Mouse (Mus musculus): ENCODE measurements at regions not wholly inside any gene's neighbourhood (a gene's known extent, or its start where the extent isn't known, plus 50 kb on each side); places are given as distances from the start of the nearest gene placed in this dataset.
"Not testable (repeated sequence)": the region's sequence is repeated elsewhere in the genome, so short reads cannot be mapped to it uniquely, and the experiment has no call there.

- DNase-seq (ENCODE audit: low spot score): no peak
- TF ChIP-seq CTCF (IDR thresholded peaks at IDR 0.05): no peak
- H3K36me3 ChIP-seq (ENCODE audit: insufficient read depth, low read length): no peaks in the 10 kb centered on the region
- no peaks in the 10 kb centered on the region for H3K9me3 ChIP-seq (ENCODE audit: low read length)
- H3K27me3 ChIP-seq (ENCODE audit: insufficient read depth, low read length): no peaks in the 10 kb centered on the region
- H3K4me1 ChIP-seq (ENCODE audit: insufficient read depth, low read length): no peaks in the 10 kb centered on the region
- 81% methylated on average over 3 of the region's 3 CpGs for WGBS
- no peak overlapping the region for H3K4me3 ChIP-seq (ENCODE audit: low read depth, low read length)
- no peak for ATAC-seq (ENCODE audit: low FRiP score)
- H3K27ac ChIP-seq (ENCODE audit: low read depth, low read length): no peak overlapping the region
- no peak overlapping the region for H3K4me2 ChIP-seq (ENCODE audit: low read depth, low read length, poor library complexity, severe bottlenecking)
- H3K9ac ChIP-seq (replicated peaks; ENCODE audit: low read length, poor library complexity, severe bottlenecking): no peak overlapping the region
Observed at GRCm38 (mm10) chr19:27601551-27601950, 171.9 kb upstream of the Pum3 start.

DNA sequence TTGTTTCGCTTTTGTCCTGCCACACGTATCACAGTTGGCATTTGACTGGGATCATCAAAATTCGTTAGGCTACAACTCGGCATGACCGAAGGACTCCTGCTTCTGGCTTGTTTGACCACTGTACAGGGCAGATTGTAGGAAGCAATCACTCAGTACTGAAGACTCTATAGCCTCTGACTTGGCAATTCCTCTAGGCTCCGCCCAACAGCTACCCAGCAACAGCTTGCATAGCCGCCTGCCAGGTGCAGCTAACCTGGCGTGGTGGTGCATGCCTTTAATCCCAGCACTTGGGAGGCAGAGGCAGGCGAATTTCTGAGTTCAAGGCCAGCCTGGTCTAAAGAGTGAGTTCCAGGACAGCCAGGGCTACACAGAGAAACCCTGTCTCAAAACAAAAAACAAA, 170.8 kb upstream of the Pum3 start:
- ATAC-seq (ENCODE audit: low FRiP score): not testable (repeated sequence)
- 85% methylated on average over 9 of the region's 9 CpGs for WGBS

DNA sequence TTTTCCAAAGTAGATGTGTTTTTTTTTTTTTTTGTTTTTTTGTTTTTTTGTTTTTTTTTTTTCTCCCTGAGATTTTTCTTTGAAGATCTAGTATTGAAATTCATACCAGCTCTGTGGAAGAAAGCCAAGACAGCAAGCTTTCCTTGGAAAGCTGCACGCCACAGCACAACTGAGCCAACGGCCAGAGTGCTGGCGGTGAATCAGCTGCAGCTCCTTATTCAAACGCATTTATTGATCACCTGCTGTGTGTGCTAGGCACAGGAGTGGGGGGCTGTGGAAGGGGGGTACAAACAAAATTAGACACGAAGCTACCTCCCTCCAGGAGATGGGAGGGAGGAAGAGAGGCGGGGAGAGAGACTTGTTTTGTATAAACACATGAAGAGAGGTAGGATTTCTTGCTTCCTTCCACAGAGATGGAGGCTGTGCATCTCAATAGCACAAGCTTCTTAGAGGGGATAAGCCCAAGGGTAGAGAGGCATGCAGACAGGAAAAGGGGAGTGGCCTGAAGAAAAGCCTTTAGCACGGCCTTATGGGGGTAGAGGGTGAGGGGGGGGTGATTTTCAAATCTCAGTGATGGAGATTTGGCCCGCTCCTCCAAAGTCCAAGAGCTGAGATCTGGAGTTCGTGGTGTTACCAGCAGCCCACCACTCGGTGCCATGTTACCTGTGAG, 170.1 kb upstream of the Pum3 start:
- Histone ChIP-seq H3K9ac (replicated peaks; ENCODE audit: low read length, poor library complexity, severe bottlenecking) (no peak overlapping the region), H3K9me3 (ENCODE audit: low read length) (no peaks in the 10 kb centered on the region), H3K27me3 (ENCODE audit: insufficient read depth, low read length) (no peaks in the 10 kb centered on the region), H3K4me2 (ENCODE audit: low read depth, low read length, poor library complexity, severe bottlenecking) (0 out of 2 replicates have a peak overlapping the region, but pooled peaks have one; percentile 12), H3K36me3 (ENCODE audit: insufficient read depth, low read length) (no peaks in the 10 kb centered on the region), H3K4me1 (ENCODE audit: insufficient read depth, low read length) (no peaks in the 10 kb centered on the region), H3K27ac (ENCODE audit: low read depth, low read length) (peak overlapping the region; percentile 47), H3K4me3 (ENCODE audit: low read depth, low read length) (no peak overlapping the region)
- ATAC-seq (ENCODE audit: low FRiP score) (peak; percentile 68), DNase-seq (ENCODE audit: low spot score) (peak; percentile 80)
- 28% methylated on average over 10 of the region's 10 CpGs for WGBS
- TF ChIP-seq CTCF (IDR thresholded peaks at IDR 0.05): no peak

More for the DNA sequence above, 170.8 kb upstream of the Pum3 start:
- H3K9ac ChIP-seq (replicated peaks; ENCODE audit: low read length, poor library complexity, severe bottlenecking); H3K9me3 ChIP-seq (ENCODE audit: low read length); DNase-seq (ENCODE audit: low spot score); H3K4me1 ChIP-seq (ENCODE audit: insufficient read depth, low read length); H3K4me2 ChIP-seq (ENCODE audit: low read depth, low read length, poor library complexity, severe bottlenecking); H3K27me3 ChIP-seq (ENCODE audit: insufficient read depth, low read length); H3K36me3 ChIP-seq (ENCODE audit: insufficient read depth, low read length); H3K4me3 ChIP-seq (ENCODE audit: low read depth, low read length): not testable (repeated sequence)
- peak overlapping the region; percentile 47; the same call in 1 of the 2 replicates for H3K27ac ChIP-seq (ENCODE audit: low read depth, low read length)

- no peak for TF ChIP-seq CTCF (IDR thresholded peaks at IDR 0.05)
- Histone ChIP-seq H3K4me2 (ENCODE audit: low read depth, low read length, poor library complexity, severe bottlenecking) (no peak overlapping the region), H3K27ac (ENCODE audit: low read depth, low read length) (no peak overlapping the region), H3K9ac (replicated peaks; ENCODE audit: low read length, poor library complexity, severe bottlenecking) (no peak overlapping the region), H3K27me3 (ENCODE audit: insufficient read depth, low read length) (no peaks in the 10 kb centered on the region), H3K4me1 (ENCODE audit: insufficient read depth, low read length) (no peaks in the 10 kb centered on the region), H3K36me3 (ENCODE audit: insufficient read depth, low read length) (no peaks in the 10 kb centered on the region), H3K9me3 (ENCODE audit: low read length) (no peaks in the 10 kb centered on the region), H3K4me3 (ENCODE audit: low read depth, low read length) (no peak overlapping the region)
- 83% methylated on average over 5 of the region's 5 CpGs for WGBS
- DNase-seq (ENCODE audit: low spot score): no peak
- no peak for ATAC-seq (ENCODE audit: low FRiP score)
Observed at GRCm38 (mm10) chr19:27598350-27598749, 168.7 kb upstream of the Pum3 start.

- Histone ChIP-seq H3K27me3 (ENCODE audit: insufficient read depth, low read length) (no peaks in the 10 kb centered on the region), H3K4me2 (ENCODE audit: low read depth, low read length, poor library complexity, severe bottlenecking) (no peak overlapping the region), H3K4me3 (ENCODE audit: low read depth, low read length) (no peak overlapping the region), H3K36me3 (ENCODE audit: insufficient read depth, low read length) (no peaks in the 10 kb centered on the region), H3K4me1 (ENCODE audit: insufficient read depth, low read length) (peaks cover 6% of the 10 kb centered on the region; the same call in 1 of the 2 replicates), H3K27ac (ENCODE audit: low read depth, low read length) (no peak overlapping the region), H3K9ac (replicated peaks; ENCODE audit: low read length, poor library complexity, severe bottlenecking) (no peak overlapping the region), H3K9me3 (ENCODE audit: low read length) (no peaks in the 10 kb centered on the region)
- DNase-seq (ENCODE audit: low spot score) (no peak), ATAC-seq (ENCODE audit: low FRiP score) (no peak)
- 88% methylated on average over 6 of the region's 6 CpGs for WGBS
- no peak for TF ChIP-seq CTCF (IDR thresholded peaks at IDR 0.05)
Observed at GRCm38 (mm10) chr19:27585566-27585965, 155.9 kb upstream of the Pum3 start.

DNA sequence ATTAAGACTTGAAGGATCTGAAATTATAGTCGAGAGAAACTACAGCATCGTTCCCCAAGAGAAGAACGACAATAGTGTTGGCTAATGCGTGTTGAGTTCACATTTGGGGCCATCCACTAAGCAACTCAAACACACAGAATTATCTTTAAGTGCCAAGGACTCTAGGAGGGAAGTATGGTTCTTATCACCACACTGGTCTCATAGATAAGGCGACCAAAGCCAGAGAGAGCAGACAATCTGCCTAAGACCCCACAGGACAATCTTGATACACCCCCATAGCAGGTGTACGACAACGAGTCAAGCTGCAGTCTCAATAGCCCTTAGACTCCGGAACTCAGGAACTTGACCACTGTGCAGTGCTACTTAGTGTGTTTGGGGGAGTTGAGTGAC, 152.5 kb upstream of the Pum3 start:
- no peaks in the 10 kb centered on the region for H3K36me3 ChIP-seq (ENCODE audit: insufficient read depth, low read length)
- no peak overlapping the region for H3K4me2 ChIP-seq (ENCODE audit: low read depth, low read length, poor library complexity, severe bottlenecking)
- no peaks in the 10 kb centered on the region for H3K27me3 ChIP-seq (ENCODE audit: insufficient read depth, low read length)
- whole genome bisulfite sequencing: 65% methylated on average over 8 of the region's 8 CpGs
- TF ChIP-seq CTCF (IDR thresholded peaks at IDR 0.05): no peak
- no peak overlapping the region for H3K9ac ChIP-seq (replicated peaks; ENCODE audit: low read length, poor library complexity, severe bottlenecking)
- peaks cover 6% of the 10 kb centered on the region; the same call in 1 of the 2 replicates for H3K4me1 ChIP-seq (ENCODE audit: insufficient read depth, low read length)
- DNase-seq (ENCODE audit: low spot score) (no peak), ATAC-seq (ENCODE audit: low FRiP score) (no peak)
- no peak overlapping the region for H3K4me3 ChIP-seq (ENCODE audit: low read depth, low read length)
- H3K9me3 ChIP-seq (ENCODE audit: low read length): no peaks in the 10 kb centered on the region
- H3K27ac ChIP-seq (ENCODE audit: low read depth, low read length): no peak overlapping the region

All from midbrain, postnatal 0 days (tissue).